Mouse (Mus musculus): ENCODE measurements around the gene Sgcd. TPM values are rescaled to one million over a fixed set of nuclear protein-coding genes. Genes with fewer than 3 reads are reported as not detected.

Sgcd gene
- total RNA-seq (2014; rRNA removed) (15.3 and 25.4 TPM in 2 replicates), polyA plus RNA-seq (2015; fragmentation: Nextera tagmentation; extraction: Ambion mirVana) (1.3 and 2.5 TPM in 2 replicates)

GRCm38 (mm10) chr11:47988697-47989533 is at the start of gene Sgcd:
Sgcd (minus strand) TSS chr11:47988969.
- WGBS = 1% methylated on average over 62 of the region's 67 CpGs
- Histone ChIP-seq H3K4me1 (ENCODE audit: insufficient read depth) (no peaks in the 10 kb centered on the region), H3K4me3 (ENCODE audit: low read depth, low read length) (peak within 1 kb of the TSS; percentile 78), H3K9me3 (ENCODE audit: low read length) (no peaks in the 10 kb centered on the region), H3K9ac (peak within 1 kb of the TSS; percentile 74), H3K27ac (ENCODE audit: low read depth, low read length) (peak within 1 kb of the TSS; percentile 76), H3K36me3 (ENCODE audit: insufficient read depth) (no peaks in the 10 kb centered on the region), H3K27me3 (ENCODE audit: insufficient read depth, low read length) (peaks cover 7% of the 10 kb centered on the region; the same call in 1 of the 2 replicates), H3K4me2 (ENCODE audit: low read depth) (peak within 1 kb of the TSS; percentile 87)
- TF ChIP-seq CTCF (IDR thresholded peaks at IDR 0.05; ENCODE audit: low read depth) = no peak
- ATAC-seq (peak; percentile 91), DNase-seq (peak; percentile 66)

- WGBS = 45% methylated on average over 4 of the region's 4 CpGs
- H3K9me3 ChIP-seq (ENCODE audit: low read length) = no peaks in the 10 kb centered on the region
- no peak overlapping the region for H3K4me3 ChIP-seq (ENCODE audit: low read depth, low read length)
- H3K4me1 ChIP-seq (ENCODE audit: insufficient read depth) = no peaks in the 10 kb centered on the region
- no peak overlapping the region for H3K9ac ChIP-seq
- no peak overlapping the region for H3K27ac ChIP-seq (ENCODE audit: low read depth, low read length)
- ATAC-seq (no peak), DNase-seq (no peak)
- no peaks in the 10 kb centered on the region for H3K36me3 ChIP-seq (ENCODE audit: insufficient read depth)
- H3K27me3 ChIP-seq (ENCODE audit: insufficient read depth, low read length) = no peaks in the 10 kb centered on the region
- no peak for TF ChIP-seq CTCF (IDR thresholded peaks at IDR 0.05; ENCODE audit: low read depth)
- no peak overlapping the region for H3K4me2 ChIP-seq (ENCODE audit: low read depth)
Observed at GRCm38 (mm10) chr11:48038051-48038450, 49.3 kb upstream of the Sgcd start.

- no peak overlapping the region for H3K4me3 ChIP-seq (ENCODE audit: low read depth, low read length)
- WGBS = 60% methylated on average over 3 of the region's 3 CpGs
- TF ChIP-seq CTCF (IDR thresholded peaks at IDR 0.05; ENCODE audit: low read depth) = no peak
- no peaks in the 10 kb centered on the region for H3K4me1 ChIP-seq (ENCODE audit: insufficient read depth)
- ATAC-seq (no peak), DNase-seq (no peak)
- H3K27me3 ChIP-seq (ENCODE audit: insufficient read depth, low read length) = no peaks in the 10 kb centered on the region
- H3K9me3 ChIP-seq (ENCODE audit: low read length) = no peaks in the 10 kb centered on the region
- H3K9ac ChIP-seq = no peak overlapping the region
- no peak overlapping the region for H3K4me2 ChIP-seq (ENCODE audit: low read depth)
- no peak overlapping the region for H3K27ac ChIP-seq (ENCODE audit: low read depth, low read length)
- no peaks in the 10 kb centered on the region for H3K36me3 ChIP-seq (ENCODE audit: insufficient read depth)
Observed at GRCm38 (mm10) chr11:48012836-48013235, 24.1 kb upstream of the Sgcd start.

GRCm38 (mm10) chr11:47988333-47988696 is 454 bp downstream of the Sgcd start:
- Histone ChIP-seq H3K36me3 (ENCODE audit: insufficient read depth) (no peaks in the 10 kb centered on the region), H3K9ac (peak overlapping the region; percentile 74), H3K9me3 (ENCODE audit: low read length) (no peaks in the 10 kb centered on the region), H3K27me3 (ENCODE audit: insufficient read depth, low read length) (peaks cover 7% of the 10 kb centered on the region; the same call in 1 of the 2 replicates), H3K4me3 (ENCODE audit: low read depth, low read length) (peak overlapping the region; percentile 78), H3K4me1 (ENCODE audit: insufficient read depth) (no peaks in the 10 kb centered on the region), H3K27ac (ENCODE audit: low read depth, low read length) (peak overlapping the region; percentile 76), H3K4me2 (ENCODE audit: low read depth) (peak overlapping the region; percentile 87)
- 4% methylated on average over 31 of the region's 31 CpGs for WGBS
- ATAC-seq = peak; percentile 80
- TF ChIP-seq CTCF (IDR thresholded peaks at IDR 0.05; ENCODE audit: low read depth) = no peak; the same call in 1 of the 2 replicates
- DNase-seq = peak; percentile 66

- Histone ChIP-seq H3K4me1 (ENCODE audit: insufficient read depth) (no peaks in the 10 kb centered on the region), H3K4me2 (ENCODE audit: low read depth) (peak overlapping the region; percentile 87), H3K27me3 (ENCODE audit: insufficient read depth, low read length) (peaks cover 7% of the 10 kb centered on the region; the same call in 1 of the 2 replicates), H3K9me3 (ENCODE audit: low read length) (no peaks in the 10 kb centered on the region), H3K4me3 (ENCODE audit: low read depth, low read length) (peak overlapping the region; percentile 78), H3K36me3 (ENCODE audit: insufficient read depth) (no peaks in the 10 kb centered on the region), H3K27ac (ENCODE audit: low read depth, low read length) (peak overlapping the region; percentile 76; the same call in 1 of the 2 replicates), H3K9ac (peak overlapping the region; percentile 74)
- 0 out of 2 replicates have a peak, but pooled peaks have one; percentile 1 for ATAC-seq
- peak; percentile 52 for DNase-seq
- no peak for TF ChIP-seq CTCF (IDR thresholded peaks at IDR 0.05; ENCODE audit: low read depth)
- WGBS = 5% methylated on average over 12 of the region's 12 CpGs
Observed at GRCm38 (mm10) chr11:47987893-47988267, 889 bp downstream of the Sgcd start.

GRCm38 (mm10) chr11:47987251-47987892 is 1.4 kb downstream of the Sgcd start:
- peak overlapping the region; percentile 74 for H3K9ac ChIP-seq
- DNase-seq (peak; percentile 54), ATAC-seq (no peak)
- peak overlapping the region; percentile 87 for H3K4me2 ChIP-seq (ENCODE audit: low read depth)
- H3K4me1 ChIP-seq (ENCODE audit: insufficient read depth) = no peaks in the 10 kb centered on the region
- H3K36me3 ChIP-seq (ENCODE audit: insufficient read depth) = no peaks in the 10 kb centered on the region
- no peak overlapping the region for H3K27ac ChIP-seq (ENCODE audit: low read depth, low read length)
- peaks cover 7% of the 10 kb centered on the region; the same call in 1 of the 2 replicates for H3K27me3 ChIP-seq (ENCODE audit: insufficient read depth, low read length)
- TF ChIP-seq CTCF (IDR thresholded peaks at IDR 0.05; ENCODE audit: low read depth) = no peak
- H3K4me3 ChIP-seq (ENCODE audit: low read depth, low read length) = peak overlapping the region; percentile 78
- no peaks in the 10 kb centered on the region for H3K9me3 ChIP-seq (ENCODE audit: low read length)
- 28% methylated on average over 8 of the region's 8 CpGs for whole genome bisulfite sequencing

- no peaks in the 10 kb centered on the region for H3K27me3 ChIP-seq (ENCODE audit: insufficient read depth, low read length)
- no peak for TF ChIP-seq CTCF (IDR thresholded peaks at IDR 0.05; ENCODE audit: low read depth)
- no peak overlapping the region for H3K27ac ChIP-seq (ENCODE audit: low read depth, low read length)
- H3K9ac ChIP-seq = no peak overlapping the region
- H3K4me2 ChIP-seq (ENCODE audit: low read depth) = no peak overlapping the region
- no peak overlapping the region for H3K4me3 ChIP-seq (ENCODE audit: low read depth, low read length)
- no peaks in the 10 kb centered on the region for H3K4me1 ChIP-seq (ENCODE audit: insufficient read depth)
- 39% methylated on average over 1 of the region's 1 CpGs for whole genome bisulfite sequencing
- ATAC-seq (no peak), DNase-seq (no peak)
- H3K9me3 ChIP-seq (ENCODE audit: low read length) = no peaks in the 10 kb centered on the region
- no peaks in the 10 kb centered on the region for H3K36me3 ChIP-seq (ENCODE audit: insufficient read depth)
Observed at GRCm38 (mm10) chr11:47982152-47982551, 6.6 kb downstream of the Sgcd start.
